Mouse (Mus musculus): ENCODE data around the gene Pknox1. TPM values are rescaled to one million over a fixed set of nuclear protein-coding genes. Genes with fewer than 3 reads are reported as not detected.

Gene Pknox1
- polyA plus RNA-seq, 1 experiment, result 15.2 TPM

GRCm38 (mm10) chr17:31635781-31636180 is 71.2 kb downstream of the Pknox1 start:
- Histone ChIP-seq H3K27ac (ENCODE audit: insufficient read depth, low read depth, low read length) (no peak overlapping the region), H3K27me3 (ENCODE audit: control insufficient read depth, insufficient read depth, low read length) (peaks cover 11% of the 10 kb centered on the region), H3K36me3 (ENCODE audit: control insufficient read depth, insufficient read depth, low read length) (no peaks in the 10 kb centered on the region), H3K4me3 (ENCODE audit: low read depth, low read length) (no peak overlapping the region), H3K4me1 (ENCODE audit: control insufficient read depth, insufficient read depth, insufficient read length, low read length) (peaks cover 7% of the 10 kb centered on the region)
- 75% methylated on average over 11 of the region's 11 CpGs for WGBS
- no peak for TF ChIP-seq POLR2A (IDR thresholded peaks at IDR 0.05; ENCODE audit: low read depth, low read length)
- TF ChIP-seq CTCF (IDR thresholded peaks at IDR 0.05; ENCODE audit: extremely low read depth, insufficient read length, insufficient replicate concordance, low read depth, low read length), result no peak

DNA sequence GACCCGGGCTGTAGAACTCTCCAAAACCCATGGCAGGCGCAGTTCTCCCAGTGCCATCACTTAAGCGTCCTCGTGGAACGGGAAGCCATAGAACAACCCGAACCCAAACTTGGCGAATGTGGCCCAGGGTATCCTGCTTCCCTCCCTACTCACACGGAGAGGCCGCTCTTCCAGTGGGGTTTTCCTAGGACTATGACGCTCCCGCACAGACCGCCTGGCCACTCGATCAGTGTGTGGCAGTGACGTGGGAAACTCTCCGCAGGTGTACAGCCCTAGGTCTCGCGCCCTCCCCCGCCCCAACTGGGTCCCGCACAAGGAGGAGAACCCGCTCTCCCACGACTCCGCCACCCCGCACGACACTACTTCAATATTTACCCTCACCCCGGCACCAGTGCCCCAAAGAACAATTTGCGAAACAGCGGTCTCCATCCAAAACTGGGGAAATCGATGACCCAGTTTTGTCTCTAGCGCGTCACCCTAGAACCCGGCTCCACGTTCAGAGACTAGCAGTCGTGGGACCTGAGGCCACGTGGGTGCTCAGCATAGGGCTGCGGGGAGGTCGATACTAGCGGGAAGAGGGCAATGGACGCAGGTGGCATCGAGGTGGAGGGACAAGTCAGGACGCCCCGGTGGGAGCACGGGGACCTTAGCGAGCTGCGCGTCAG is 71.9 kb downstream of the Pknox1 start:
- TF ChIP-seq CTCF (IDR thresholded peaks at IDR 0.05; ENCODE audit: extremely low read depth, insufficient read length, insufficient replicate concordance, low read depth, low read length) (no peak), POLR2A (IDR thresholded peaks at IDR 0.05; ENCODE audit: low read depth, low read length) (no peak)
- Histone ChIP-seq H3K27me3 (ENCODE audit: control insufficient read depth, insufficient read depth, low read length) (peaks cover 11% of the 10 kb centered on the region), H3K4me1 (ENCODE audit: control insufficient read depth, insufficient read depth, insufficient read length, low read length) (peaks cover 7% of the 10 kb centered on the region), H3K4me3 (ENCODE audit: low read depth, low read length) (peak overlapping the region; percentile 59), H3K27ac (ENCODE audit: insufficient read depth, low read depth, low read length) (no peak overlapping the region), H3K36me3 (ENCODE audit: control insufficient read depth, insufficient read depth, low read length) (no peaks in the 10 kb centered on the region)
- WGBS, result 9% methylated on average over 45 of the region's 45 CpGs

DNA sequence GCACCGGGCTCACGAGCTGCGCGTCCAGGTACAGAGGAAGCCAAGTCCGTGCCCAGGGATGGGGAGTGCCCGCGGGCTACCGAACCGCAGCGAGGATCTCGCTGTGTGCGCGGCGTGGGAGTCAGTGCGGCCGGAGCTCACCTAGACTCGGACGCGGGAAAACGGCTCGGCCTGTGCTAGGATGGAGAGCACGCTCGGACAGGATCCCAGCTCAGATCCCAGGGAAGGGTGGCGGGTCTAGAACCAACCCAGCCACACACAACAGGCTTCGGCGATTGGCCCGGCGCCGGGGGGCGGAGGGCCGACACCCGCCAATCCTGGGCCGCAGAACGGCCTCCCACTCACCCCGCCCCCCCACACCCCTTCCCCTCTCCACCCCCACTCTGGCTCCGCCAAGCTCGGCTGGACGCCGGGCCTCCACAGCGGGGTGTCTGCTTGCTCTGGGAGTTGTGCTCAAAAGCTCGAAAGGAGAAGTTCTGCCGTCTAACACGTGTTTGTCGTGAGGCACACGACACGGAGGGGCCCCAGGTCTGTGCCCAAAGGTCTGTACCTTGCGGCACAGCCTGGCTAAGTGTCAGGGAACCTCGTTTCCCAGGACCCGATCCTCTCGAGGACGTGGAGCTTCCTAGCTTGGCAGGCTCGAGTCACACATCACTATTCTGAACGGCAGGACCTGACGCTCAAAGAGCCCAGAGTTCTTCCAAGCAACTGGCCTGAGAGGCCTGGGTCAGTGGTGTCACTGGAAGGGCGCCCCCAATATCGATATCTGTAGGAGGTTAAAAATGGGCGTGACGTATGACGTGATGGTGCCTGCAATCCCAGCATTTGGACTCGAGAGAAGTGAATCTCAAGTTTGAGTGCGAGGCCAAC is 72.6 kb downstream of the Pknox1 start, which contains the start of gene Cbs:
Gene Cbs (minus strand): TSS at position 297 of the 870 bp plus-strand sequence.
- no peak for TF ChIP-seq CTCF (IDR thresholded peaks at IDR 0.05; ENCODE audit: extremely low read depth, insufficient read length, insufficient replicate concordance, low read depth, low read length)
- TF ChIP-seq POLR2A (IDR thresholded peaks at IDR 0.05; ENCODE audit: low read depth, low read length), result no peak; the same call in 1 of the 2 replicates
- H3K27ac ChIP-seq (ENCODE audit: insufficient read depth, low read depth, low read length), result no peak within 1 kb of the TSS
- peaks cover 11% of the 10 kb centered on the region for H3K27me3 ChIP-seq (ENCODE audit: control insufficient read depth, insufficient read depth, low read length)
- peaks cover 7% of the 10 kb centered on the region for H3K4me1 ChIP-seq (ENCODE audit: control insufficient read depth, insufficient read depth, insufficient read length, low read length)
- H3K36me3 ChIP-seq (ENCODE audit: control insufficient read depth, insufficient read depth, low read length), result no peaks in the 10 kb centered on the region
- 2% methylated on average over 61 of the region's 61 CpGs for WGBS
- peak within 1 kb of the TSS; percentile 59 for H3K4me3 ChIP-seq (ENCODE audit: low read depth, low read length)

GRCm38 (mm10) chr17:31637866-31638570 is 73.5 kb downstream of the Pknox1 start:
- H3K4me3 ChIP-seq (ENCODE audit: low read depth, low read length), result no peak overlapping the region
- 58% methylated on average over 9 of the region's 9 CpGs for WGBS
- peaks cover 11% of the 10 kb centered on the region for H3K27me3 ChIP-seq (ENCODE audit: control insufficient read depth, insufficient read depth, low read length)
- TF ChIP-seq CTCF (IDR thresholded peaks at IDR 0.05; ENCODE audit: extremely low read depth, insufficient read length, insufficient replicate concordance, low read depth, low read length) (no peak), POLR2A (IDR thresholded peaks at IDR 0.05; ENCODE audit: low read depth, low read length) (no peak; the same call in 1 of the 2 replicates)
- no peak overlapping the region for H3K27ac ChIP-seq (ENCODE audit: insufficient read depth, low read depth, low read length)
- H3K4me1 ChIP-seq (ENCODE audit: control insufficient read depth, insufficient read depth, insufficient read length, low read length), result peaks cover 7% of the 10 kb centered on the region
- H3K36me3 ChIP-seq (ENCODE audit: control insufficient read depth, insufficient read depth, low read length), result no peaks in the 10 kb centered on the region

DNA sequence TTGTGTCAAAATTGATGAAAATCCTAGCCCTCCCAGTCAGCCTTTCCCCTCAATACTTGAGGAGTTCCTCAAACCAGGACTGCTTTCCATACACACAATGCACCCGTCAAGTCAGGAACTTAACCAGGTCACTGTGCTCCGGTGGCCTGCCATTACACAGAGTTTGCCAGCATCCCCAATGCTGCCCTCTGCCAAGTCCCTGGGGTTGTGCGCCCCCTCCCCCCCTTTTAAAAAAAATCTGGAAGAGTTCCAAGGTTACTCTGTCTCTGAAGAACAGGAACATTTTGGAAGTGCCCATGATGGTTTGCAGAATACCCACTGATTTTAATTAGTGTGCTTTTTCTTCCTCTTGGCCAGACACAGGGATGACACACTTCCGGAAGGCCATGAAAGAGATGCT is 75.1 kb downstream of the Pknox1 start:
- H3K27me3 ChIP-seq (ENCODE audit: control insufficient read depth, insufficient read depth, low read length), result peaks cover 11% of the 10 kb centered on the region
- 70% methylated on average over 4 of the region's 4 CpGs for WGBS
- H3K4me1 ChIP-seq (ENCODE audit: control insufficient read depth, insufficient read depth, insufficient read length, low read length), result peaks cover 7% of the 10 kb centered on the region
- TF ChIP-seq POLR2A (IDR thresholded peaks at IDR 0.05; ENCODE audit: low read depth, low read length) (no peak), CTCF (IDR thresholded peaks at IDR 0.05; ENCODE audit: extremely low read depth, insufficient read length, insufficient replicate concordance, low read depth, low read length) (no peak)
- H3K36me3 ChIP-seq (ENCODE audit: control insufficient read depth, insufficient read depth, low read length), result no peaks in the 10 kb centered on the region
- no peak overlapping the region for H3K27ac ChIP-seq (ENCODE audit: insufficient read depth, low read depth, low read length)
- no peak overlapping the region for H3K4me3 ChIP-seq (ENCODE audit: low read depth, low read length)

DNA sequence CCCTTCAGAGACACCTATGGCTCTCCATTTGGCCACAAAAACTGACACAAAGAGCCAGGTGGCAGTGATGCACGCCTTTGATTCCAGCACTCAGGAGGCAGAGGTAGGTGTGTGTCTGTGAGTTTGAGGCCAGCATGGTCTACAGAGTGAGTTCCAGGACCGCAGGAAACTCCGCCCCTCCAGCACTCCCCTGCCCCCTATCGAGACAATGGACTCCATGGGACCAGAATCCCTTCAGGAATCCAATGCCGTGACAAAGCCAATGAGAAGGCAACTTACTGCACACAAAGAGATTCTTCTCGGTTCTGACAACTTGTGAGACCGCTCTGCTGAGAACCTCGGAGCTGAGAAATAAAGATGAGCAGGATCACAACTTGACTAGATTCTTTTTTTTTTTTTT is 77.8 kb downstream of the Pknox1 start:
- 53% methylated on average over 8 of the region's 8 CpGs for WGBS

More for the DNA sequence above, 77.8 kb downstream of the Pknox1 start:
- TF ChIP-seq CTCF (IDR thresholded peaks at IDR 0.05; ENCODE audit: extremely low read depth, insufficient read length, insufficient replicate concordance, low read depth, low read length), result no peak
- TF ChIP-seq POLR2A (IDR thresholded peaks at IDR 0.05; ENCODE audit: low read depth, low read length), result no peak
- no peak overlapping the region for H3K27ac ChIP-seq (ENCODE audit: insufficient read depth, low read depth, low read length)
- no peak overlapping the region for H3K4me3 ChIP-seq (ENCODE audit: low read depth, low read length)
- H3K4me1 ChIP-seq (ENCODE audit: control insufficient read depth, insufficient read depth, insufficient read length, low read length), result peaks cover 2% of the 10 kb centered on the region
- no peaks in the 10 kb centered on the region for H3K27me3 ChIP-seq (ENCODE audit: control insufficient read depth, insufficient read depth, low read length)
- H3K36me3 ChIP-seq (ENCODE audit: control insufficient read depth, insufficient read depth, low read length), result peaks cover 9% of the 10 kb centered on the region
